Mouse (Mus musculus) neural tube, embryonic 14.5 days (tissue): ENCODE results near the gene Btbd18. TPM values are rescaled to one million over a fixed set of nuclear protein-coding genes. Genes with fewer than 3 reads are reported as not detected.

ENCODE experiments used
- polyA plus RNA-seq: library from polyadenylated mRNA; unstranded; fragments of >200 nt; fragmentation: Nextera tagmentation; extraction: Ambion mirVana; gene quantifications from 2 replicates; pipeline ENCODE4 v1.2.1, GENCODE M21; 2014

Gene Btbd18
- polyA plus RNA-seq, 1 experiment from 2014 or later, result 0.44 TPM

Other genes starting within 250 kb of the Btbd18 start
- 28.4 and 29.6 TPM in 2 replicates for gene Calcrl, start 233.7 kb upstream of the Btbd18 start, polyA plus RNA-seq
- 4.5 and 25.3 TPM in 2 replicates for gene Tfpi, start 182.3 kb upstream of the Btbd18 start, polyA plus RNA-seq
- gene Ctnnd1, start 8.3 kb upstream of the Btbd18 start, polyA plus RNA-seq, result 30.1 and 40.4 TPM in 2 replicates
- 163 and 181 TPM in 2 replicates for gene Selenoh, start 11.7 kb downstream of the Btbd18 start, polyA plus RNA-seq
- gene Gm28635, start 19.0 kb downstream of the Btbd18 start, polyA plus RNA-seq, result 0.13 TPM in 1 of 2 replicates, not detected in the other
- 61.5 and 64.5 TPM in 2 replicates for gene Med19, start 19.3 kb downstream of the Btbd18 start, polyA plus RNA-seq
- 311 and 342 TPM in 2 replicates for gene Tmx2, start 20.1 kb downstream of the Btbd18 start, polyA plus RNA-seq
- gene Zdhhc5, start 56.1 kb downstream of the Btbd18 start, polyA plus RNA-seq, result 22.8 and 23.9 TPM in 2 replicates
- gene Clp1, start 68.3 kb downstream of the Btbd18 start, polyA plus RNA-seq, result 20.6 and 24.7 TPM in 2 replicates
- gene Ypel4, start 75.0 kb downstream of the Btbd18 start, polyA plus RNA-seq, result 17.8 TPM in 2 replicates
- gene Gm19426, start 84.6 kb downstream of the Btbd18 start, polyA plus RNA-seq, result 1.7 and 2.6 TPM in 2 replicates
- gene Serping1, start 116.4 kb downstream of the Btbd18 start, polyA plus RNA-seq, result 15.7 and 34.8 TPM in 2 replicates
- 16.3 and 16.7 TPM in 2 replicates for gene Ube2l6, start 139.7 kb downstream of the Btbd18 start, polyA plus RNA-seq
- gene Smtnl1, start 163.6 kb downstream of the Btbd18 start, polyA plus RNA-seq, result not detected in 2 replicates
- gene Timm10, start 167.9 kb downstream of the Btbd18 start, polyA plus RNA-seq, result 63.8 and 89.4 TPM in 2 replicates
- gene Slc43a1, start 179.8 kb downstream of the Btbd18 start, polyA plus RNA-seq, result 0.63 and 1.8 TPM in 2 replicates
- 1.8 and 4.9 TPM in 2 replicates for gene Rtn4rl2, start 227.6 kb downstream of the Btbd18 start, polyA plus RNA-seq